In genomic region chr14:25524111-25524495, GRCm38 (mm10) we compare ENCODE assay signal across 15 mouse cellular contexts.
DNase-seq lines count a peak whose midpoint lies in the region; ATAC-seq and TF ChIP-seq lines count a peak whose summit lies in the region.
"Had no signal": no experiment of that assay in that cellular context is flagged by ENCODE, and none has a peak within 500 bp of the region (broad histone marks: within the 10 kb centered on the region; RNA-seq: fewer than 3 reads in every experiment).

No protein-coding gene starts in this region.

- H3K27ac ChIP-seq in heart, embryonic 12.5 days (ENCODE audit: poor library complexity, severe bottlenecking): peak overlapping the region; percentile 87
- H3K27ac ChIP-seq in lung, postnatal 0 days (ENCODE audit: low read length): peak overlapping the region; percentile 26; the same call in 1 of the 2 replicates
- H3K27ac ChIP-seq in heart, embryonic 14.5 days (replicated peaks in 1 of 2; ENCODE audit: control insufficient read depth in 1 of 2, insufficient read depth in 1 of 2, low read depth in 2 of 2, low read length in 2 of 2): peak overlapping the region; percentile 79 to 85
- H3K27ac ChIP-seq in liver, embryonic 13.5 days: peak overlapping the region; percentile 90
- H3K27ac ChIP-seq: macrophage had no signal

- DNase-seq in heart, postnatal 36 days: no peak
- DNase-seq in lung, postnatal 0 days (ENCODE audit: low spot score): no peak
- no peak for DNase-seq in lung, postnatal 36 days
- peak; percentile 54 for DNase-seq in liver, embryonic 13.5 days
- no peak for DNase-seq in left cerebral cortex, postnatal 14 days (ENCODE audit: low spot score in 2 of 2)
- DNase-seq in gastrocnemius, postnatal 4 days (ENCODE audit: low spot score in 2 of 2): no peak
- DNase-seq: gastrocnemius, postnatal 14 days; right cerebral cortex, postnatal 25 days; thymus, postnatal 4 days had no signal

- intact Hi-C loops in heart, postnatal 36 days (cut with DNase I): loop anchor here (2.0 kb wide), 1 partner anchor 63 kb away; no protein-coding TSS in a partner anchor
- intact Hi-C loops in left cerebral cortex, postnatal 14 days (cut with DNase I): no loop called here

- no peaks in the 10 kb centered on the region for H3K9me3 ChIP-seq in heart, embryonic 12.5 days (replicated peaks)
- H3K9me3 ChIP-seq in lung, postnatal 0 days (ENCODE audit: low read length): no peaks in the 10 kb centered on the region
- H3K9me3 ChIP-seq in heart, embryonic 14.5 days (ENCODE audit: control insufficient read depth, low read length): no peaks in the 10 kb centered on the region
- H3K9me3 ChIP-seq in liver, embryonic 13.5 days (replicated peaks): no peaks in the 10 kb centered on the region
- H3K9me3 ChIP-seq: intestine, embryonic 15.5 days; neural tube, embryonic 13.5 days; stomach, embryonic 15.5 days had no signal

- TF ChIP-seq EP300 in lung, postnatal 0 days (IDR thresholded peaks at IDR 0.05): no peak

- no peaks in the 10 kb centered on the region for H3K27me3 ChIP-seq in heart, embryonic 12.5 days (replicated peaks)
- H3K27me3 ChIP-seq in lung, postnatal 0 days (replicated peaks; ENCODE audit: insufficient read depth, low read length): no peaks in the 10 kb centered on the region
- no peaks in the 10 kb centered on the region for H3K27me3 ChIP-seq in heart, embryonic 14.5 days (ENCODE audit: control insufficient read depth, insufficient read depth, low read length)
- H3K27me3 ChIP-seq in liver, embryonic 13.5 days: no peaks in the 10 kb centered on the region
- H3K27me3 ChIP-seq: intestine, embryonic 15.5 days; neural tube, embryonic 13.5 days; stomach, embryonic 15.5 days had no signal

- H3K4me2 ChIP-seq in heart, embryonic 12.5 days: no peak overlapping the region
- H3K4me2 ChIP-seq in lung, postnatal 0 days (replicated peaks; ENCODE audit: low read depth, low read length): no peak overlapping the region
- H3K4me2 ChIP-seq in heart, embryonic 14.5 days (ENCODE audit: low read length): no peak overlapping the region
- H3K4me2 ChIP-seq in liver, embryonic 13.5 days: peak overlapping the region; percentile 29
- H3K4me2 ChIP-seq: intestine, embryonic 15.5 days; neural tube, embryonic 13.5 days; stomach, embryonic 15.5 days had no signal

- no peak for ATAC-seq in heart, embryonic 12.5 days (ENCODE audit: insufficient number of reproducible peaks, low FRiP score)
- ATAC-seq in lung, postnatal 0 days: no peak
- ATAC-seq in heart, embryonic 14.5 days (ENCODE audit: insufficient number of reproducible peaks, insufficient read depth, low FRiP score, low read depth): no peak
- ATAC-seq in liver, embryonic 13.5 days (ENCODE audit: low read depth): peak; percentile 6; the same call in 1 of the 2 replicates
- ATAC-seq: intestine, embryonic 15.5 days had no signal

- H3K4me3 ChIP-seq in heart, embryonic 12.5 days: no peak overlapping the region
- no peak overlapping the region for H3K4me3 ChIP-seq in lung, postnatal 0 days (ENCODE audit: low read depth, low read length)
- H3K4me3 ChIP-seq in heart, embryonic 14.5 days (ENCODE audit: control insufficient read depth in 1 of 2, insufficient read depth in 1 of 2, low read depth in 1 of 2, low read length in 2 of 2): no peak overlapping the region
- no peak overlapping the region for H3K4me3 ChIP-seq in liver, embryonic 13.5 days (replicated peaks)
- H3K4me3 ChIP-seq: intestine, embryonic 15.5 days; neural tube, embryonic 13.5 days; stomach, embryonic 15.5 days had no signal

- peaks cover 92% of the 10 kb centered on the region for H3K4me1 ChIP-seq in heart, embryonic 12.5 days (replicated peaks)
- peaks cover 23% of the 10 kb centered on the region for H3K4me1 ChIP-seq in lung, postnatal 0 days (ENCODE audit: insufficient read depth, low read depth, low read length)
- peaks cover 73 to 84% of the 10 kb centered on the region in 2 experiments for H3K4me1 ChIP-seq in heart, embryonic 14.5 days (ENCODE audit: control insufficient read depth in 2 of 2, insufficient read depth in 2 of 2, low read length in 2 of 2)
- H3K4me1 ChIP-seq in liver, embryonic 13.5 days (replicated peaks): peaks cover 98% of the 10 kb centered on the region

- no peak for TF ChIP-seq CTCF in lung, postnatal 0 days (IDR thresholded peaks at IDR 0.05)

- peak overlapping the region; percentile 42 for H3K9ac ChIP-seq in heart, embryonic 12.5 days
- H3K9ac ChIP-seq in lung, postnatal 0 days (replicated peaks; ENCODE audit: low read depth): no peak overlapping the region
- H3K9ac ChIP-seq in heart, embryonic 14.5 days (ENCODE audit: low read length): peak overlapping the region; percentile 59
- peak overlapping the region; percentile 59 for H3K9ac ChIP-seq in liver, embryonic 13.5 days
- H3K9ac ChIP-seq: intestine, embryonic 15.5 days; neural tube, embryonic 13.5 days; stomach, embryonic 15.5 days had no signal

- no peaks in the 10 kb centered on the region for H3K36me3 ChIP-seq in heart, embryonic 12.5 days
- no peaks in the 10 kb centered on the region for H3K36me3 ChIP-seq in lung, postnatal 0 days (ENCODE audit: insufficient read depth, low read length)
- peaks cover 13% of the 10 kb centered on the region; the same call in 1 of the 2 replicates for H3K36me3 ChIP-seq in heart, embryonic 14.5 days (ENCODE audit: control insufficient read depth, insufficient read depth, low read length)
- H3K36me3 ChIP-seq in liver, embryonic 13.5 days: peaks cover 4% of the 10 kb centered on the region; the same call in 1 of the 2 replicates
- H3K36me3 ChIP-seq: intestine, embryonic 15.5 days; neural tube, embryonic 13.5 days; stomach, embryonic 15.5 days had no signal

- 51% methylated on average over 9 of the region's 9 CpGs for WGBS in heart, embryonic 12.5 days
- 64% methylated on average over 9 of the region's 9 CpGs for WGBS in lung, postnatal 0 days
- WGBS in heart, embryonic 14.5 days: 57% methylated on average over 9 of the region's 9 CpGs
- 18% methylated on average over 9 of the region's 9 CpGs for WGBS in liver, embryonic 13.5 days (ENCODE audit: insufficient replicate concordance)

Comparison
In these comparisons a context has a peak if more than half of its experiments do, and no peak if none do; other contexts are left out.
1. H3K27ac ChIP-seq: peak in every context shown above with its lines; median percentile 90 in liver, embryonic 13.5 days; 87 in heart, embryonic 12.5 days; 82 in heart, embryonic 14.5 days; 26 in lung, postnatal 0 days.